Mouse (Mus musculus) forebrain, embryonic 16.5 days (tissue): ENCODE data around the gene Slc6a5. TPM values are rescaled to one million over a fixed set of nuclear protein-coding genes. Genes with fewer than 3 reads are reported as not detected.
"Not testable (repeated sequence)": the region's sequence is repeated elsewhere in the genome, so short reads cannot be mapped to it uniquely, and the experiment has no call there.

ENCODE experiments used
- ATAC-seq: fragments of 200-750 bp; cut with Nextera tagmentation; 2 replicates; pipeline ENCODE4 v1.8.0; 2017; ENCODE audit warnings: mild to moderate bottlenecking, moderate library complexity
- H3K27ac ChIP-seq: fragments of 300-500 bp; sonication (generic); 2 replicates; pipeline ENCODE4 v1.5.1; 2014; ENCODE audit warnings: low read length, control low read depth
- H3K27me3 ChIP-seq: fragments of 300-500 bp; sonication (generic); replicated peaks from 2 replicates; pipeline ENCODE4 v1.6.1; 2014; ENCODE audit warnings: low read length; ENCODE audit not compliant: control insufficient read depth, insufficient read depth
- H3K36me3 ChIP-seq: fragments of 300-500 bp; sonication (generic); 2 replicates; pipeline ENCODE4 v1.6.1; 2014; ENCODE audit not compliant: control insufficient read depth, insufficient read depth
- H3K4me1 ChIP-seq: fragments of 300-500 bp; sonication (generic); replicated peaks from 2 replicates; pipeline ENCODE4 v1.6.1; 2014; ENCODE audit warnings: low read length; ENCODE audit not compliant: control insufficient read depth, insufficient read depth
- H3K4me2 ChIP-seq: fragments of 300-500 bp; sonication (generic); 2 replicates; pipeline ENCODE4 v1.6.1; 2014; ENCODE audit warnings: mild to moderate bottlenecking, low read length, control low read depth
- H3K4me3 ChIP-seq: fragments of 300-500 bp; sonication (generic); replicated peaks from 2 replicates; pipeline ENCODE4 v1.5.1; 2014; ENCODE audit warnings: mild to moderate bottlenecking, low read length, control low read depth
- H3K9ac ChIP-seq: fragments of 300-500 bp; sonication (generic); replicated peaks from 2 replicates; pipeline ENCODE4 v1.6.1; 2014; ENCODE audit warnings: low read depth, low read length, control low read depth
- H3K9me3 ChIP-seq: fragments of 300-500 bp; sonication (generic); 2 replicates; pipeline ENCODE4 v1.6.1; 2016; ENCODE audit warnings: low read length; ENCODE audit not compliant: control insufficient read depth
- WGBS: fragments of 180-500 bp; shearing (Covaris S2); extraction: QIAGEN DNeasy Blood & Tissue Kit; methylation state at CpG from one replicate; pipeline ENCODE4 v1.1.7; 2014; 5-methylcytosine and 5-hydroxymethylcytosine counted together
- polyA plus RNA-seq: library from polyadenylated mRNA; unstranded; fragments of >200 nt; fragmentation: Nextera tagmentation; extraction: Ambion mirVana; gene quantifications from 2 replicates; pipeline ENCODE4 v1.2.1, GENCODE M21; 2015

The Slc6a5 gene
- polyA plus RNA-seq, 1 experiment from 2014 or later = not detected

DNA sequence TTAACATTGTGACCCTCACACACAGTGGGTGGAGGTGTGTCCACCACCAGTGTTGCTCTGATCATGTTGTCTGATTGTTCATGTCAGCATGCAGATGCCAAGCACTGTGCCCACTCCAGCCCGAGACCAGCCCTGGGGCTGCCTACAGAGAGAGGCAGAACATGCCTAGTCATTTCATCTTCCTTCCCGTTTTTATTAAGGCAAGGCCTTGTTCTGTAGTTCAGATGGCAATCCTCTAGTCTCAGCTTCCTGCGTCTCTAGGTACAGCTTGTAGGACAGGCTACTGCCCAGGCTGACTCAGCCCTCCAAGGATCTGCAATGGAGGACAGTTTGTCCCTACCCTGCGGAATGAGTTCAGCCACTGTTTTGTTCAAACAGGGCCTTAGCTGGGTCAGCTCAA, 13.0 kb downstream of the Slc6a5 start:
- WGBS = 7% methylated on average over 4 of the region's 4 CpGs
- H3K4me3 ChIP-seq = no peak overlapping the region
- H3K36me3 ChIP-seq = no peaks in the 10 kb centered on the region
- peaks cover 46% of the 10 kb centered on the region for H3K27me3 ChIP-seq
- H3K27ac ChIP-seq = no peak overlapping the region
- 0 out of 2 replicates have a peak, but pooled peaks cover 3% of the 10 kb centered on the region for H3K9me3 ChIP-seq
- H3K4me2 ChIP-seq = peak overlapping the region; percentile 43
- H3K9ac ChIP-seq = no peak overlapping the region; the same call in 1 of the 2 replicates
- H3K4me1 ChIP-seq = 0 out of 2 replicates have a peak, but pooled peaks cover 6% of the 10 kb centered on the region
- peak; percentile 84 for ATAC-seq

DNA sequence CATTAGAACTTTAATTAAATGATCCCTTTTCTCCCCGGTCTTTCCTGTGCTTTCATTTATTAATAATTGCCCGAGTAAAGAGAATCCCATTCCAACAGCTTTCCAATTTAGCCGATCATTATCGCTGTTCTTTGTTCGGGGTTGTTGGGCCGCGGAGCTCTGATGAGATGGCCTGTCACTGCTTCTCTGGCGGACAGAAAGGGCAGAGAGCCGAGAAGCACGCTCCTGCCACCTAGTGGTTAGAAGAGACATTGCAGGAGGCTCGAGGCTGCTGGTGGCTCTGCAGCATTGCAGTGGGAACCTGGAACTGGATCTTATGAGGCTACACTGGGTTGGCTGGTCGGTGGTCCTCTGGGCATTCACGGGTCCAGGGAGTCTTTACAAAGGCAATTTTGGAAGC, 13.4 kb downstream of the Slc6a5 start:
- H3K27me3 ChIP-seq = peaks cover 41% of the 10 kb centered on the region
- H3K4me2 ChIP-seq = peak overlapping the region; percentile 43
- WGBS = 0% methylated on average over 13 of the region's 13 CpGs
- no peaks in the 10 kb centered on the region for H3K36me3 ChIP-seq
- H3K4me3 ChIP-seq = no peak overlapping the region
- no peak overlapping the region; the same call in 1 of the 2 replicates for H3K9ac ChIP-seq
- H3K9me3 ChIP-seq = 0 out of 2 replicates have a peak, but pooled peaks cover 3% of the 10 kb centered on the region
- no peak overlapping the region for H3K27ac ChIP-seq
- H3K4me1 ChIP-seq = 0 out of 2 replicates have a peak, but pooled peaks cover 6% of the 10 kb centered on the region
- peak; percentile 92 for ATAC-seq

DNA sequence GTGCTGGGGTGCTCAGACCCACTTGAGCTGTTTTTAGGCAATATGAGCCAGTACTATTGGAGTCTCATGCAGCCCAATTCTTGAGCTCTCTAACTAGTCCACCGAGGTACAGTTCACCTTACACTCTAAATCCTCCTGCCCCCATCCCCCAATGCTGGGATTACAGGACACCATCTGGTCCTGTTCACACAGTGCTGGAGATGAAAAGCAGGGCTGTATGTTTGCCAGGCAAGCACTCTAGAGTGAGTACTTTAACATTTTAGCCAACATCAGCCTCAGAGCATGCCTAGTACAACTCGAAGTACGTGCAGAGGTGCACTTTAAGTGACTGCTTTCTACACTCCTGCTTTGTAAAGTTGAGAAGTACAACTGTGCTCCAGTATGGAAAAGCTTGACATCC, 18.6 kb downstream of the Slc6a5 start:
- H3K27ac ChIP-seq = no peak overlapping the region
- ATAC-seq = no peak
- no peaks in the 10 kb centered on the region for H3K9me3 ChIP-seq
- H3K27me3 ChIP-seq = peaks cover 15% of the 10 kb centered on the region
- 57% methylated on average over 3 of the region's 3 CpGs for WGBS
- H3K9ac ChIP-seq = no peak overlapping the region
- H3K36me3 ChIP-seq = no peaks in the 10 kb centered on the region
- H3K4me1 ChIP-seq = no peaks in the 10 kb centered on the region
- H3K4me3 ChIP-seq = no peak overlapping the region
- no peak overlapping the region for H3K4me2 ChIP-seq

DNA sequence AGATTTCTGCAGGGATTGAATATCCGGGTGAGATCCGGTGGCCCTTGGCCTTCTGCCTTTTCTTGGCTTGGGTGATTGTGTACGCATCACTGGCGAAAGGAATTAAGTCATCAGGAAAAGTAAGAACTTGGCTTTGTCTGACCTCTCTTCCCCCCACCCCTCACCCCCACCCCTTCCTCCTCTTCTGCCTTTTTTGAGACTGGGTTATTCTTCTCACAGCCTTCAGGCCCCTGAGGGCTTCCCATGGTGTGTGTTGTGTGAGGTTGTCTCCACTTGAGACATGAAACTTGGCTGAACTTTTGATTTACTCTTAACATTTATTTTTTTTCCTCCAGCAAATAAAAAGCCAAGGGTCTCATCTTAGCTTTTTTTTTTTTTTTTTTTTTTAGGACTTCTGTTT, 20.1 kb downstream of the Slc6a5 start:
- no peak overlapping the region for H3K4me2 ChIP-seq
- WGBS = 49% methylated on average over 4 of the region's 4 CpGs
- H3K27me3 ChIP-seq = peaks cover 10% of the 10 kb centered on the region
- H3K36me3 ChIP-seq = no peaks in the 10 kb centered on the region
- ATAC-seq = no peak
- H3K9me3 ChIP-seq = no peaks in the 10 kb centered on the region
- H3K4me1 ChIP-seq = no peaks in the 10 kb centered on the region
- no peak overlapping the region for H3K4me3 ChIP-seq
- H3K9ac ChIP-seq = no peak overlapping the region
- H3K27ac ChIP-seq = no peak overlapping the region

DNA sequence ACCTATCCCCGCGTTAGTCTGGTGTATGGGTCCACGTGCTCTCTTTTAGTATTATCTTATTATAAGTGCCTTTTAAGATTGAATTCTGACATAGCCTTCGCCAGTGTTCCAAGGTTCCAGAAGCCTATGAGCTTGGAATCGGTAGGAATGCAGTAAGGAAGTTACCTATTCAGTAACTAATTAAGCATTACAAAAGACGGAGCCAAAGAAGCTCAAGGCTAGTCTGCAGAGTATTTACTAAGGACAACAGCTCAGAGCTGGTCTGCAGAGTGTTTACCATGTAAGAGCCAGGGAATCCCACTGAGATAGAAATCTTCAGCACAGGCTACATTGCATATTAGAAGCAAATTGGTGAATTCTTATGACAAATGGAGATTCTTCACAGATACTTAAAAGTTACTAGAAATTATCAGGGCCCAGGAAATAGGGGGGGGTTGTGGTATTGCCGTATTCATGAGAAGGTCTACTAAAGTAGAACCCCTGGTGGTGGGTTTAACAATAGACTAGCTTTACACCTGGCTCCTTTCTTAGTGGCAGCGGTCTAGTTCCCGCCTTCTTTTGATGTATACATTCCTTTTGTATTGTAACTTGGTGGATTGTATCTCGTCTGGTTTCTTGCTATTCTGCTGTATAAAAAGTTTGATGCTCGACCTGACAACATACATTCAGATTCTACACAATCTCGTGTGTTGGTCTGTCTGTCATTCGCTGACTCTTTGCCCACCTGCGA, 23.6 kb downstream of the Slc6a5 start:
- H3K4me3 ChIP-seq, H3K9me3 ChIP-seq, H3K4me1 ChIP-seq, ATAC-seq, H3K4me2 ChIP-seq, H3K36me3 ChIP-seq, H3K27ac ChIP-seq, H3K27me3 ChIP-seq, H3K9ac ChIP-seq: not testable (repeated sequence)
- WGBS = 73% methylated on average over 14 of the region's 14 CpGs

DNA sequence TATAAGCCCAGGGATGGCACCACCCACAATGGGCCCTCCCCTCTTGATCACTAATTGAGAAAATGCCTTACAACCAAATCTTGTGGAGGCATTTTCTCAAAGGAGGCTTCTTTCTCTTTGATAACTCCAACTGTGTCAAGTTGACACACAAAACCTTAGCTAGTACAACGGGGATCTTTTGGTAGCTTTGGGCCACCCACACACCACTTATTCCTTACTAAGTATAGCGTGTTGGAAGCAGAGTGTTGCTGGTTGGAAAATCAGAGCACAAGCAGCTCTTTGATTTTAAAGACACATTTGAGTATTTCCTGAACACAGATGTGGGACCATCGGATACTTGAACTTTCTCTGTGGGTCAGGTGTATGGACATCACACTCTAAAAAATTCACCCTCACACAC, 26.9 kb downstream of the Slc6a5 start:
- no peak for ATAC-seq
- no peaks in the 10 kb centered on the region for H3K27me3 ChIP-seq
- H3K9me3 ChIP-seq = no peaks in the 10 kb centered on the region
- no peak overlapping the region for H3K4me3 ChIP-seq
- H3K4me2 ChIP-seq = no peak overlapping the region
- no peak overlapping the region for H3K27ac ChIP-seq
- WGBS = 88% methylated on average over 3 of the region's 3 CpGs
- H3K4me1 ChIP-seq = no peaks in the 10 kb centered on the region
- no peak overlapping the region for H3K9ac ChIP-seq
- H3K36me3 ChIP-seq = no peaks in the 10 kb centered on the region

DNA sequence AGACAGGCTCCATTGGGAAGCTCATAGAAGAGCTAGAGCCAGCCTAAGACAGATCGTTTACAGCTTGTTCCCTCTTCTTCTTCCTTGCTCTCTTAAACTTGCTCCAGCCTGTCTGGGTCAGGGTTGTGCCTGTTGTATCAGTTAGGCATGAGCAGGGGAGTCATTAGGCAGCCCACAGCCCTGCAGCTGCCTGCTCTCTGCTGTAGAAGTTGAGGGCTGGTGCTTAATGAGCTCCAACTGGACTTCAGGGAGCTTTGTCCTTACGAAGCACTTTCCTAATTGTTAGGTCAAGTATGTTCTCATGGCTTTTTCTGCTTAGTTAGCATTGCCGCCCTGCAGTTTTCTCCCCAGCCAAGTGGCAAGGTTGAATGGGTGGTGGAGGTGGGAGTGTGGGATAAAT, 32.1 kb downstream of the Slc6a5 start:
- ATAC-seq = no peak
- WGBS = 28% methylated on average over 3 of the region's 3 CpGs
- no peak overlapping the region for H3K27ac ChIP-seq
- no peaks in the 10 kb centered on the region for H3K27me3 ChIP-seq
- H3K4me3 ChIP-seq = no peak overlapping the region
- H3K9me3 ChIP-seq = no peaks in the 10 kb centered on the region
- no peaks in the 10 kb centered on the region for H3K36me3 ChIP-seq
- H3K4me2 ChIP-seq = no peak overlapping the region
- H3K4me1 ChIP-seq = no peaks in the 10 kb centered on the region
- H3K9ac ChIP-seq = no peak overlapping the region

DNA sequence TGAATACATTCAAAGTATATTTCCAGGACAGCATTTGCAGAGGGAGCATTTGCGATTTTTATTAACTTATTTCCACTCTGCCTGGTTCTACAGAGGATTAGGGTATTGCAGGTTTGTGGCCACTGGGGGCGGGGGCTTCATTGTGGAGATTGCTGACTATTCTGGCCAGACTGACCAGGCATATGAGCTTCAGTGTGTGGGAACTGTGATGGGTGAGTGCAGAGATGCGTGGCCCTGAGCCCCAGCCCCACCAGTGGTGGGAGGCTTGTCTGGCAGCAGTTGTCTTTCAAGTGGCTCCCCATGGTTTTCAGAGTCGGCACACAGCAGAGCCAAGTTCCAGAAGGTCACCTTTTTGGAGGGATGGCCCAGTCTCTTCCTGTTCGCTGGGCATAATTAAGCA, 32.5 kb downstream of the Slc6a5 start:
- WGBS = 47% methylated on average over 5 of the region's 5 CpGs
- Histone ChIP-seq H3K9me3 (no peaks in the 10 kb centered on the region), H3K4me2 (no peak overlapping the region), H3K27me3 (no peaks in the 10 kb centered on the region), H3K36me3 (no peaks in the 10 kb centered on the region), H3K9ac (no peak overlapping the region), H3K4me1 (no peaks in the 10 kb centered on the region), H3K27ac (no peak overlapping the region), H3K4me3 (no peak overlapping the region)
- no peak for ATAC-seq

DNA sequence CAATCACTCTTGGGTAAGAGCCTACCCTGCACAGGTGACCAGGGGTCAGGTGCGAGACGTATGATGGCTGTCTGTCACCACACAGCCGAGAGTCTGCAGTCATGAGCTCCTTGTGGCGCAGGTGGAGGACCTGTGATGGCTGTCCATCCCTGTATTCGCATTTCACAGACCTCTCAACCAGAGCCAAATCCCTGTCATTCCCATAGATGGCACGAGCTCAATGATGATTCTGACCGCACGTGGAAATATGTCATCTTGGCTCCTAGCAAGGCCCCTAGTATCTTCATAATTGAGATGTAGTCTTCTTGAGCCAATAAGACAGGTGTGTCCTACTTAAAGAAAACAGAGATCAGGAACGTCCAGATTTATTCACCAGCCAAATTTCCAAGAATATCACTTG, 36.7 kb downstream of the Slc6a5 start:
- Histone ChIP-seq H3K27ac (no peak overlapping the region), H3K27me3 (no peaks in the 10 kb centered on the region), H3K4me2 (no peak overlapping the region), H3K9me3 (no peaks in the 10 kb centered on the region), H3K36me3 (no peaks in the 10 kb centered on the region), H3K9ac (no peak overlapping the region), H3K4me3 (no peak overlapping the region), H3K4me1 (no peaks in the 10 kb centered on the region)
- ATAC-seq = no peak
- WGBS = 94% methylated on average over 9 of the region's 9 CpGs
